Mouse (Mus musculus): ENCODE results near the gene Ptger3. TPM values are rescaled to one million over a fixed set of nuclear protein-coding genes. Genes with fewer than 3 reads are reported as not detected.

Gene Ptger3
- total RNA-seq, 4 experiments from 2014 or later: 9.8 to 26.7 (median 17.5) TPM

Small RNA genes within 50 kb of the gene (microRNA-seq; reads per million reads assigned to microRNA genes)
- gene Mir186: 92.5 to 98.0 reads per million in 2 experiments

Other genes starting within 250 kb of the Ptger3 start
- 10 to 100 TPM; 67.6 to 89.2 (median 75.9) TPM for gene Zranb2, start 32.7 kb upstream of the Ptger3 start, total RNA-seq (2022)

All from adrenal gland, adult 8-10 months (tissue).